22 mouse cellular contexts compared by ENCODE assay signal in genomic region chr1:89288921-89289320, GRCm38 (mm10).
A peak's percentile ranks its signal among the peaks of the same experiment; 100 is the strongest.
DNase-seq lines count a peak whose midpoint lies in the region; ATAC-seq and TF ChIP-seq lines count a peak whose summit lies in the region.
"Had no signal": no experiment of that assay in that cellular context is flagged by ENCODE, and none has a peak within 500 bp of the region (broad histone marks: within the 10 kb centered on the region; RNA-seq: fewer than 3 reads in every experiment).

No protein-coding gene starts in this region.

- no peaks in the 10 kb centered on the region for H3K9me3 ChIP-seq in forebrain, embryonic 11.5 days (ENCODE audit: control insufficient read depth, low read length)
- H3K9me3 ChIP-seq in forebrain, embryonic 10.5 days: no peaks in the 10 kb centered on the region
- no peaks in the 10 kb centered on the region for H3K9me3 ChIP-seq in heart, embryonic 10.5 days

- no peaks in the 10 kb centered on the region for H3K36me3 ChIP-seq in forebrain, embryonic 11.5 days (ENCODE audit: control insufficient read depth, insufficient read depth, low read length)
- H3K36me3 ChIP-seq in forebrain, embryonic 10.5 days (replicated peaks): no peaks in the 10 kb centered on the region
- H3K36me3 ChIP-seq in heart, adult 2 months (ENCODE audit: control insufficient read depth, insufficient read depth, low read length): no peaks in the 10 kb centered on the region
- no peaks in the 10 kb centered on the region for H3K36me3 ChIP-seq in heart, embryonic 10.5 days
- H3K36me3 ChIP-seq: G1E had no signal

- peak; percentile 20 for DNase-seq in forebrain, embryonic 11.5 days (ENCODE audit: low spot score)
- no peak for DNase-seq in forebrain, embryonic 10.5 days (ENCODE audit: extremely low spot score, low spot score)
- peak; percentile 78 for DNase-seq in heart, adult 11 months
- no peak for DNase-seq in heart, adult 2 months
- DNase-seq in heart, embryonic 10.5 days (ENCODE audit: low spot score): peak; percentile 52
- no peak for DNase-seq in heart, postnatal 14 days
- peak; percentile 0 to 11 for DNase-seq in kidney, postnatal 25 days
- DNase-seq in kidney, postnatal 14 days: no peak
- DNase-seq: adrenal gland, adult 2 months; adrenal gland, adult 8-10 months; adrenal gland, postnatal 10 days; adrenal gland, postnatal 14 days; adrenal gland, postnatal 25 days; adrenal gland, postnatal 36 days; B cell, adult 2 months; cerebellum, adult 11 months; cerebellum, adult 11-12 months had no signal

- no peak for TF ChIP-seq EP300 in heart, adult 2 months (IDR thresholded peaks at IDR 0.05; ENCODE audit: insufficient read depth, low read depth, low read length)

- 86% methylated on average over 2 of the region's 2 CpGs for WGBS in forebrain, embryonic 11.5 days
- WGBS in forebrain, embryonic 10.5 days: 80% methylated on average over 2 of the region's 2 CpGs
- WGBS in heart, adult 2 months: 68% methylated on average over 2 of the region's 2 CpGs
- WGBS in heart, embryonic 10.5 days: 73% methylated on average over 2 of the region's 2 CpGs

- H3K9ac ChIP-seq in forebrain, embryonic 11.5 days (ENCODE audit: low read length): no peak overlapping the region
- H3K9ac ChIP-seq in heart, adult 2 months (ENCODE audit: low read depth, low read length): no peak overlapping the region

- no peaks in the 10 kb centered on the region for H3K79me2 ChIP-seq in heart, adult 2 months (replicated peaks; ENCODE audit: control insufficient read depth, insufficient read depth, low read length)

- H3K4me2 ChIP-seq in forebrain, embryonic 11.5 days (ENCODE audit: low read depth, low read length, severe bottlenecking): no peak overlapping the region

- no peaks in the 10 kb centered on the region for H3K27me3 ChIP-seq in forebrain, embryonic 11.5 days (ENCODE audit: control insufficient read depth, insufficient read depth, low read length)
- H3K27me3 ChIP-seq in forebrain, embryonic 10.5 days (ENCODE audit: poor library complexity, severe bottlenecking): no peaks in the 10 kb centered on the region
- no peaks in the 10 kb centered on the region for H3K27me3 ChIP-seq in heart, adult 2 months (ENCODE audit: control insufficient read depth, insufficient read depth, low read length)
- 0 out of 2 replicates have a peak, but pooled peaks cover 9% of the 10 kb centered on the region for H3K27me3 ChIP-seq in heart, embryonic 10.5 days (ENCODE audit: insufficient read depth, poor library complexity, severe bottlenecking)
- H3K27me3 ChIP-seq: CH12.LX had no signal

- H3K4me1 ChIP-seq in forebrain, embryonic 11.5 days (replicated peaks; ENCODE audit: control insufficient read depth, insufficient read depth, low read length): no peaks in the 10 kb centered on the region
- peaks cover 11% of the 10 kb centered on the region for H3K4me1 ChIP-seq in forebrain, embryonic 10.5 days
- no peaks in the 10 kb centered on the region for H3K4me1 ChIP-seq in heart, adult 2 months (ENCODE audit: control insufficient read depth, insufficient read depth, low read length)
- no peaks in the 10 kb centered on the region for H3K4me1 ChIP-seq in heart, embryonic 10.5 days

- no peak overlapping the region for H3K4me3 ChIP-seq in forebrain, embryonic 11.5 days (ENCODE audit: low read depth, low read length)
- no peak overlapping the region for H3K4me3 ChIP-seq in forebrain, embryonic 10.5 days
- H3K4me3 ChIP-seq in heart, adult 2 months: no peak overlapping the region
- H3K4me3 ChIP-seq in heart, embryonic 10.5 days: no peak overlapping the region

- intact Hi-C loops in heart, adult 2 months (cut with DNase I): no loop called here
- intact Hi-C loops in heart, postnatal 14 days (cut with DNase I): no loop called here

- TF ChIP-seq CTCF in heart, adult 2 months (IDR thresholded peaks at IDR 0.05): no peak

- no peak for TF ChIP-seq POLR2A in heart, adult 2 months (IDR thresholded peaks at IDR 0.05; ENCODE audit: insufficient read depth, low read depth, low read length)

- ATAC-seq in forebrain, embryonic 11.5 days (replicated peaks; ENCODE audit: low FRiP score): no peak
- ATAC-seq: activated CD4-positive, CD25-positive, alpha-beta regulatory T cell, adult 4 months; CD4-positive, CD25-positive, alpha-beta regulatory T cell, adult 4 months; Patski had no signal

- no peak overlapping the region for H3K27ac ChIP-seq in forebrain, embryonic 11.5 days (ENCODE audit: low read depth, low read length)
- H3K27ac ChIP-seq in forebrain, embryonic 10.5 days: no peak overlapping the region
- no peak overlapping the region for H3K27ac ChIP-seq in heart, adult 2 months
- no peak overlapping the region for H3K27ac ChIP-seq in heart, embryonic 10.5 days

Comparison
In these comparisons a context has a peak if more than half of its experiments do, and no peak if none do; other contexts are left out.
1. DNase-seq: peak in forebrain, embryonic 11.5 days (single experiment), heart, adult 11 months (single experiment), heart, embryonic 10.5 days (single experiment) and kidney, postnatal 25 days (2 of 2); none in forebrain, embryonic 10.5 days (single experiment), heart, adult 2 months (0 of 2), heart, postnatal 14 days (0 of 2) and kidney, postnatal 14 days (single experiment).